Mouse (Mus musculus) embryonic fibroblast, embryonic 13.5 days (primary cell): ENCODE measurements at regions not wholly inside any gene's neighbourhood (a gene's known extent, or its start where the extent isn't known, plus 50 kb on each side); places are given as distances from the start of the nearest gene placed in this dataset.

Source experiments
- CTCF ChIP-seq: IDR thresholded peaks from 2 replicates; pipeline ENCODE4 v1.5.1; 2011; ENCODE audit warnings: mild to moderate bottlenecking, control low read depth, low read length, moderate library complexity, borderline replicate concordance; ENCODE audit not compliant: insufficient read depth
- POLR2A ChIP-seq: IDR thresholded peaks from 2 replicates; pipeline ENCODE4 v1.6.1; 2011; ENCODE audit warnings: low read depth, mild to moderate bottlenecking, control low read depth, low read length, moderate library complexity

DNA sequence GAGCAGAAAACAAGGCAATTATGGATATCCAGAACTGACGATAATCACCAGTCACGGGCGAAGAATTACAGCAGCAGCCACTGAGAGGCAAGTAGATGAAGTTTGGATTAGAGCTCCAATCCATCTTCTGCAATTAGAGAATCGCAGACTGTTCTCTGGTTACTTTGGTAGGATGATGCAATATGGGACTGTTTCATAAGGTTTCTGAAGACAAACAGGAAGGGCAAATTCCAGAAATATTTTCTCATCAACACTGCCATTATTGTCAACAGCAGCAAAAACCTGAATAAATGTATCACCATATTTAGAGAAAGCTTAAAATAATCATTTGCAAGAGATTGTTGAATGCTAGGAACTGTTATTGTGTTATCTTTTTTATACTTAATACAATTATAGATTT is 342.4 kb downstream of the Cdh11 start:
- TF ChIP-seq POLR2A: no peak
- no peak for TF ChIP-seq CTCF
